Mouse (Mus musculus): ENCODE results near the gene Nfasc. TPM values are rescaled to one million over a fixed set of nuclear protein-coding genes. Genes with fewer than 3 reads are reported as not detected.
A peak's percentile ranks its signal among the peaks of the same experiment; 100 is the strongest.

Nfasc gene
- polyA plus RNA-seq, 1 experiment = 2.0 TPM

DNA sequence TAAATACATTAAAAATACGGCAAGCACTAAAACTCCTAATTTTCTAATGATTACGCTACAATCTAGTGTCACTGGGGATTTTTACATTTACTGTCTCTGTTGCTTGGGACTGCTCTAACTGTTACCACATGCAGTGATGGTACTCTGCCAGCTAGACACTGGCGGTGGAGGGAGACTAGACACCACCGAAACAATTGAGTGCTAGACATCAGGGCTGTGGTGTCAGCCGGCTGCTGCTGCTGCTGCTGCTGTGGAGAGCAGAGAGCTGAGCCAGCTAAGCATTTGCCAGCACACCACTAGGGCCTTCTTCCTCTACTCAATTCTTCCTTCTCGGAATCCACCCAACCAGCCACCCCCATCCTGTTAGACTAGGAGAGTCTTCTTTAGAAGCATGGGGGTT is 17.8 kb upstream of the Nfasc start:
- Histone ChIP-seq H3K27me3 (ENCODE audit: control insufficient read depth, insufficient read depth, low read length) (no peaks in the 10 kb centered on the region; the same call in 1 of the 2 replicates), H3K36me3 (ENCODE audit: control insufficient read depth, insufficient read depth, low read length) (no peaks in the 10 kb centered on the region), H3K4me3 (ENCODE audit: control insufficient read depth, insufficient read depth, low read length) (no peak overlapping the region), H3K27ac (ENCODE audit: control insufficient read depth, insufficient read depth, low read length) (no peak overlapping the region), H3K4me1 (replicated peaks; ENCODE audit: control insufficient read depth, insufficient read depth, low read length) (no peaks in the 10 kb centered on the region)
- TF ChIP-seq POLR2A (IDR thresholded peaks at IDR 0.05; ENCODE audit: control insufficient read depth, extremely low read depth, insufficient read depth, low read length, poor library complexity) (no peak), CTCF (IDR thresholded peaks at IDR 0.05; ENCODE audit: borderline replicate concordance, control insufficient read depth, extremely low read depth, insufficient read depth, low read length, poor library complexity) (no peak)
- DNase-seq = no peak
- WGBS = 82% methylated on average over 6 of the region's 6 CpGs

DNA sequence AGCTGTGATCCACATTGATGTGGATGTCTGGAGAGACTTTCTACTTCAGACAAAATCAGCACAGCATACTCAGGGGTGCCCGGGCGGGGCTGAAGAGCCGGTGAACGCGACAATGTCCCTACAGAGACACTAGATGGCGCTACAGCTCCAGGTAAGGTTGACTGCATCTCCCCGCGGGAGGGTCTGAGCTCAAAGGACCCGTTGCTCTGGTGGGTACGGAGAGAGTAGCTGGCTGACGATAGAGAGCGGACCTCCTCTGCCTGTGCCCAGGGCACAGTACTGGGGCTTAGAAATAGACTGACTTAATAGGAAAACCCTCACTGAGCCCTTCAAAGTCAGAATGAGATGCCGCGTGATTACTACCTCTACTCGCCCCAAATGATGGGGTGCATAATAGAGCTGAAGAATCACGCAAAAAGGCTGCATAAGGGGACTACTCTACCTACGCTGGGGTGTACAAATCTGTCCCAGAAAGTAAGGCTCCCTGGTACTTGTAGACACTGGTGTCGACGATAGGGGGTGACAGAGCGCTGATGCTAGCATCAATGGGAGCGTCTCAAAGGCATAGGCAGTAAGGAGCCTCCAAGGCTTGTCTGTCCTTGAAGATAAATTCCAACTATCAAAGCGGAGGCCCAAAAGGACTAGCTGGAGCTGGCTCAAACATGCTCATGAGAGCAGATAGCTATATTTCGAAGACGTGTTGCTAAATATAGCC is 17.2 kb upstream of the Nfasc start:
- TF ChIP-seq CTCF (IDR thresholded peaks at IDR 0.05; ENCODE audit: borderline replicate concordance, control insufficient read depth, extremely low read depth, insufficient read depth, low read length, poor library complexity) (peak; percentile 69; the same call in 1 of the 2 replicates), POLR2A (IDR thresholded peaks at IDR 0.05; ENCODE audit: control insufficient read depth, extremely low read depth, insufficient read depth, low read length, poor library complexity) (no peak)
- Histone ChIP-seq H3K27me3 (ENCODE audit: control insufficient read depth, insufficient read depth, low read length) (no peaks in the 10 kb centered on the region; the same call in 1 of the 2 replicates), H3K4me3 (ENCODE audit: control insufficient read depth, insufficient read depth, low read length) (no peak overlapping the region), H3K4me1 (replicated peaks; ENCODE audit: control insufficient read depth, insufficient read depth, low read length) (no peaks in the 10 kb centered on the region), H3K36me3 (ENCODE audit: control insufficient read depth, insufficient read depth, low read length) (no peaks in the 10 kb centered on the region), H3K27ac (ENCODE audit: control insufficient read depth, insufficient read depth, low read length) (no peak overlapping the region)
- 13% methylated on average over 24 of the region's 24 CpGs for WGBS
- peak; percentile 19 for DNase-seq

DNA sequence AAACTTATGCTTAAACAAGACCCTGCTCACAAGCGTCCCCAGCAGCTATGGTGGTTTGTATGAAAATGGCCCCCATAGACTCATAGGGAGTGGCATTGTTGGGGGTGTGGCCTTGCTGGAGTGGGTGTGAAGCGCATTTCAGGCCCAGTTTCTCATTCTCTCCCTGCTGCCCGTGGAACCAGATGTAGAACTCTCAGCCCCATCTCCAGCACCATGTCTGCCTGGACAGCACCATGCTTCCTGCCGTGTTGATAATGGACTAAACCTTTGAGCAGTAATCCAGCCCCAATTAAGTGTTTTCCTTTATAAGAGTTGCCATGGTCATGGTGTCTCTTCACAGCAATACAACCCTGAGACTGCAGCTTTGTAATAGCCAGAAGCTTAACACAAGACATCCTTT is 13.6 kb upstream of the Nfasc start:
- H3K27me3 ChIP-seq (ENCODE audit: control insufficient read depth, insufficient read depth, low read length) = no peaks in the 10 kb centered on the region; the same call in 1 of the 2 replicates
- DNase-seq = no peak
- H3K36me3 ChIP-seq (ENCODE audit: control insufficient read depth, insufficient read depth, low read length) = no peaks in the 10 kb centered on the region
- no peak overlapping the region for H3K27ac ChIP-seq (ENCODE audit: control insufficient read depth, insufficient read depth, low read length)
- H3K4me1 ChIP-seq (replicated peaks; ENCODE audit: control insufficient read depth, insufficient read depth, low read length) = no peaks in the 10 kb centered on the region
- H3K4me3 ChIP-seq (ENCODE audit: control insufficient read depth, insufficient read depth, low read length) = no peak overlapping the region
- WGBS = 68% methylated on average over 4 of the region's 4 CpGs
- no peak for TF ChIP-seq POLR2A (IDR thresholded peaks at IDR 0.05; ENCODE audit: control insufficient read depth, extremely low read depth, insufficient read depth, low read length, poor library complexity)
- no peak for TF ChIP-seq CTCF (IDR thresholded peaks at IDR 0.05; ENCODE audit: borderline replicate concordance, control insufficient read depth, extremely low read depth, insufficient read depth, low read length, poor library complexity)

DNA sequence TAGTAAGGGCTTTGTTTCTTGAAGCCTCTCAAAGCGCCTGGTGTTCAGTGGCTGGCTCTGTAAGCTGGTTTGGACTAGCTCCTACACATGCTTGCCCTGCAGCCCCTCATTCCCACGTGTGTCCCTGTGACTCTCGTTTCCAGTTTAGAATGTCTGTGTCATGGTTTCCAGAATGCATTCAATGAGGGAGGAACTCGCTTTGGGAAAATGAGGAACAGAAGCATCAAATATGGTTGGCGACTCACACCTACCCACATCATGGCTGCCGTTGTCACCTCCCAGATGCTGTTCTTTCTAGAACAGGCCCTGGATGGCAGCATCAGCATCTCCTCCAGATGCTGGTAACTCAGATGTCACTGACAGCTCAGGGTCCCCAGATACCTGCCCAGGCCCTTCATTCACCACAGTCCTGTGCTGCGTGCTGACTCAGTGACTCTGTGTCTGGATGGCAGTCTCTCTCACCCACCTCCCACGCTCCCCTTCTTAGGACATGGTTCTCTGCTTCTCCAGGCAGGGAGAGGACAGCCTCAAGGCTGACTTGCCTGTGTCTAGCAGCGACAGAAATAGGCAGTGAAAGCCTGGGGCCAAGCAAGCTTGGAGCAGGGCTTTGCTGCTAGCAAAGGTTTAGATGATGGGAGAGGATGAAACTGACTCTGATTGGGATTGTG is 7.8 kb upstream of the Nfasc start:
- no peak overlapping the region for H3K27ac ChIP-seq (ENCODE audit: control insufficient read depth, insufficient read depth, low read length)
- DNase-seq = no peak
- no peaks in the 10 kb centered on the region for H3K36me3 ChIP-seq (ENCODE audit: control insufficient read depth, insufficient read depth, low read length)
- WGBS = 76% methylated on average over 9 of the region's 9 CpGs
- TF ChIP-seq CTCF (IDR thresholded peaks at IDR 0.05; ENCODE audit: borderline replicate concordance, control insufficient read depth, extremely low read depth, insufficient read depth, low read length, poor library complexity) (no peak), POLR2A (IDR thresholded peaks at IDR 0.05; ENCODE audit: control insufficient read depth, extremely low read depth, insufficient read depth, low read length, poor library complexity) (no peak)
- H3K4me1 ChIP-seq (replicated peaks; ENCODE audit: control insufficient read depth, insufficient read depth, low read length) = no peaks in the 10 kb centered on the region
- H3K4me3 ChIP-seq (ENCODE audit: control insufficient read depth, insufficient read depth, low read length) = no peak overlapping the region
- no peaks in the 10 kb centered on the region for H3K27me3 ChIP-seq (ENCODE audit: control insufficient read depth, insufficient read depth, low read length)

DNA sequence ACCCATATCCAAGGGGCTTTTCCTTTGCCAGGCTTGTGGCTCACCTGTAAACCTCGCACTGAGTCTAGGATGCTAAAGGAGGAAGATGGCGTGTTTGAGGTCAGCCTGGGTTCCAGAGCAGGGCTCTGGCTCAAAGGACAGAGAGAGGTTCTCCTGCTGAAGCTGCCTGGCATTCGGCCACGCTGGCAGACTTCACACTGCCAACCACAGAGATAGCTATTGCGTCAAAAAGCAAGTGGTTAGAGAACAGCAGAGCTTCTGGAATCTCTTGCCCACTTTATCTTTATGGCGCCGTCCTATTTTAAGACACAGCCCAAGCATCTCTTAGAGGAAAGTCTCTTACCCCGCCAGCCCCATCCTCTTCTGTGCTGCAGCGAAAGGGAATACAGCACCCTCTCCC is 4.7 kb upstream of the Nfasc start:
- Histone ChIP-seq H3K4me1 (replicated peaks; ENCODE audit: control insufficient read depth, insufficient read depth, low read length) (no peaks in the 10 kb centered on the region), H3K27ac (ENCODE audit: control insufficient read depth, insufficient read depth, low read length) (no peak overlapping the region), H3K4me3 (ENCODE audit: control insufficient read depth, insufficient read depth, low read length) (no peak overlapping the region), H3K36me3 (ENCODE audit: control insufficient read depth, insufficient read depth, low read length) (no peaks in the 10 kb centered on the region), H3K27me3 (ENCODE audit: control insufficient read depth, insufficient read depth, low read length) (no peaks in the 10 kb centered on the region; the same call in 1 of the 2 replicates)
- no peak for DNase-seq
- whole genome bisulfite sequencing = 84% methylated on average over 9 of the region's 9 CpGs
- TF ChIP-seq POLR2A (IDR thresholded peaks at IDR 0.05; ENCODE audit: control insufficient read depth, extremely low read depth, insufficient read depth, low read length, poor library complexity) (no peak), CTCF (IDR thresholded peaks at IDR 0.05; ENCODE audit: borderline replicate concordance, control insufficient read depth, extremely low read depth, insufficient read depth, low read length, poor library complexity) (no peak)

DNA sequence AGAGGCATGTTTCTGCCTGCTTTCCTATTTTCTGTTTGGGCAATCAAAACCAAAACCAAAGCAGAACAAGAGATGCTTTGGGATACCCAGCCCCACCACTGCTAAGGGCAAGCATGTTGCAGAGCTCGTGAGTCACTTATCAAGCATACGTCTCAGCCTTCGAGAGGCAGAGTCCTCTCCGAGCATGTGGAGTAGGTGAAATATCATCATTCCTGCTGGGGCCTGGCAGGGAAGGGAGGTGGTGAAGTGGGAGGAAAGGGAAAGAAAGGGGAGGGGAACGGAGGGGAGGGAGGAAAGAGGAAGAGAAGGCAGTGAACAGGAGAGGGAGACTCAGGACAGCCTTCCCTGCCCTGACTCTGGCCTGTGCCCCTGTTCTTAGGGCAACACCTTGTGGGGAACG is 4.0 kb upstream of the Nfasc start:
- WGBS = 77% methylated on average over 6 of the region's 6 CpGs
- DNase-seq = no peak
- H3K27ac ChIP-seq (ENCODE audit: control insufficient read depth, insufficient read depth, low read length) = no peak overlapping the region
- H3K4me1 ChIP-seq (replicated peaks; ENCODE audit: control insufficient read depth, insufficient read depth, low read length) = no peaks in the 10 kb centered on the region
- H3K27me3 ChIP-seq (ENCODE audit: control insufficient read depth, insufficient read depth, low read length) = no peaks in the 10 kb centered on the region; the same call in 1 of the 2 replicates
- H3K36me3 ChIP-seq (ENCODE audit: control insufficient read depth, insufficient read depth, low read length) = no peaks in the 10 kb centered on the region
- H3K4me3 ChIP-seq (ENCODE audit: control insufficient read depth, insufficient read depth, low read length) = no peak overlapping the region
- TF ChIP-seq POLR2A (IDR thresholded peaks at IDR 0.05; ENCODE audit: control insufficient read depth, extremely low read depth, insufficient read depth, low read length, poor library complexity) (no peak), CTCF (IDR thresholded peaks at IDR 0.05; ENCODE audit: borderline replicate concordance, control insufficient read depth, extremely low read depth, insufficient read depth, low read length, poor library complexity) (no peak)

Data from thymus, adult 2 months (tissue).